11 mouse cellular contexts compared by ENCODE assay signal in genomic region chr3:37874346-37874745, GRCm38 (mm10).
A peak's percentile ranks its signal among the peaks of the same experiment; 100 is the strongest.
DNase-seq lines count a peak whose midpoint lies in the region; ATAC-seq and TF ChIP-seq lines count a peak whose summit lies in the region.
"Had no signal": no experiment of that assay in that cellular context is flagged by ENCODE, and none has a peak within 500 bp of the region (broad histone marks: within the 10 kb centered on the region; RNA-seq: fewer than 3 reads in every experiment).

No protein-coding gene starts in this region.

- no peaks in the 10 kb centered on the region for H3K9me3 ChIP-seq in heart, embryonic 15.5 days (replicated peaks)
- no peaks in the 10 kb centered on the region for H3K9me3 ChIP-seq in lung, postnatal 0 days (ENCODE audit: low read length)
- H3K9me3 ChIP-seq in intestine, embryonic 16.5 days (ENCODE audit: control insufficient read depth, low read length), result no peaks in the 10 kb centered on the region
- H3K9me3 ChIP-seq: liver, embryonic 13.5 days had no signal

- H3K27me3 ChIP-seq in heart, embryonic 15.5 days, result no peaks in the 10 kb centered on the region
- H3K27me3 ChIP-seq in lung, postnatal 0 days (replicated peaks; ENCODE audit: insufficient read depth, low read length), result no peaks in the 10 kb centered on the region
- H3K27me3 ChIP-seq in intestine, embryonic 16.5 days (replicated peaks; ENCODE audit: control insufficient read depth, insufficient read depth, low read length), result no peaks in the 10 kb centered on the region
- H3K27me3 ChIP-seq in thymus, adult 2 months (ENCODE audit: control insufficient read depth, insufficient read depth, low read length), result no peaks in the 10 kb centered on the region
- H3K27me3 ChIP-seq: liver, embryonic 13.5 days had no signal

- TF ChIP-seq EP300 in lung, postnatal 0 days (IDR thresholded peaks at IDR 0.05), result no peak

- peaks cover 24% of the 10 kb centered on the region for H3K4me1 ChIP-seq in heart, embryonic 15.5 days (replicated peaks)
- H3K4me1 ChIP-seq in lung, postnatal 0 days (ENCODE audit: insufficient read depth, low read depth, low read length), result peaks cover 10% of the 10 kb centered on the region
- H3K4me1 ChIP-seq in intestine, embryonic 16.5 days (ENCODE audit: control insufficient read depth, insufficient read depth, low read length), result peaks cover 9% of the 10 kb centered on the region; the same call in 1 of the 2 replicates
- no peaks in the 10 kb centered on the region for H3K4me1 ChIP-seq in thymus, adult 2 months (replicated peaks; ENCODE audit: control insufficient read depth, insufficient read depth, low read length)
- H3K4me1 ChIP-seq: liver, embryonic 13.5 days had no signal

- no peak overlapping the region for H3K9ac ChIP-seq in heart, embryonic 15.5 days
- H3K9ac ChIP-seq in lung, postnatal 0 days (replicated peaks; ENCODE audit: low read depth), result no peak overlapping the region
- no peak overlapping the region for H3K9ac ChIP-seq in intestine, embryonic 16.5 days (ENCODE audit: low read depth, low read length)
- H3K9ac ChIP-seq: liver, embryonic 13.5 days had no signal

- no peak for ATAC-seq in heart, embryonic 15.5 days (replicated peaks; ENCODE audit: insufficient number of reproducible peaks, insufficient read depth, low FRiP score, low read depth)
- no peak for ATAC-seq in lung, postnatal 0 days
- ATAC-seq in intestine, embryonic 16.5 days, result no peak

- no peak overlapping the region for H3K4me2 ChIP-seq in heart, embryonic 15.5 days
- H3K4me2 ChIP-seq in lung, postnatal 0 days (replicated peaks; ENCODE audit: low read depth, low read length), result no peak overlapping the region
- no peak overlapping the region for H3K4me2 ChIP-seq in intestine, embryonic 16.5 days (ENCODE audit: low read depth, low read length)
- H3K4me2 ChIP-seq: liver, embryonic 13.5 days had no signal

- DNase-seq in heart, postnatal 4 days, result no peak
- DNase-seq in lung, postnatal 0 days (ENCODE audit: low spot score), result peak; percentile 37
- DNase-seq in lung, postnatal 36 days, result no peak
- no peak for DNase-seq in thymus, adult 2 months
- no peak for DNase-seq in left cerebral cortex, postnatal 36 days (ENCODE audit: low spot score in 2 of 2)
- DNase-seq: cerebellum, postnatal 36 days; liver, embryonic 13.5 days; thymus, adult 18-20 months had no signal

- intact Hi-C loops in left cerebral cortex, postnatal 36 days (cut with DNase I), result no loop called here

- no peak for TF ChIP-seq POLR2A in thymus, adult 2 months (IDR thresholded peaks at IDR 0.05; ENCODE audit: control insufficient read depth, extremely low read depth, insufficient read depth, low read length, poor library complexity)

- no peak for TF ChIP-seq CTCF in lung, postnatal 0 days (IDR thresholded peaks at IDR 0.05)
- TF ChIP-seq CTCF in thymus, adult 2 months (IDR thresholded peaks at IDR 0.05; ENCODE audit: borderline replicate concordance, control insufficient read depth, extremely low read depth, insufficient read depth, low read length, poor library complexity), result no peak

- no peak overlapping the region for H3K4me3 ChIP-seq in heart, embryonic 15.5 days
- no peak overlapping the region for H3K4me3 ChIP-seq in lung, postnatal 0 days (ENCODE audit: low read depth, low read length)
- no peak overlapping the region for H3K4me3 ChIP-seq in intestine, embryonic 16.5 days (ENCODE audit: low read length)
- no peak overlapping the region for H3K4me3 ChIP-seq in thymus, adult 2 months (ENCODE audit: control insufficient read depth, insufficient read depth, low read length)
- H3K4me3 ChIP-seq: erythroblast, embryonic 14.5 days; liver, embryonic 13.5 days had no signal

- peak overlapping the region; percentile 97 for H3K27ac ChIP-seq in heart, embryonic 15.5 days
- peak overlapping the region; percentile 94 for H3K27ac ChIP-seq in lung, postnatal 0 days (ENCODE audit: low read length)
- H3K27ac ChIP-seq in intestine, embryonic 16.5 days (ENCODE audit: low read length), result peak overlapping the region; percentile 92
- H3K27ac ChIP-seq in thymus, adult 2 months (ENCODE audit: control insufficient read depth, insufficient read depth, low read length), result no peak overlapping the region
- H3K27ac ChIP-seq: liver, embryonic 13.5 days had no signal

- WGBS in heart, embryonic 15.5 days, result 64% methylated on average over 1 of the region's 1 CpGs
- 38% methylated on average over 1 of the region's 1 CpGs for WGBS in lung, postnatal 0 days
- WGBS in intestine, embryonic 16.5 days, result 86% methylated on average over 1 of the region's 1 CpGs
- WGBS in thymus, adult 2 months, result 98% methylated on average over 1 of the region's 1 CpGs

- no peaks in the 10 kb centered on the region for H3K36me3 ChIP-seq in heart, embryonic 15.5 days
- H3K36me3 ChIP-seq in lung, postnatal 0 days (ENCODE audit: insufficient read depth, low read length), result no peaks in the 10 kb centered on the region
- no peaks in the 10 kb centered on the region for H3K36me3 ChIP-seq in intestine, embryonic 16.5 days (ENCODE audit: control insufficient read depth, insufficient read depth, low read length)
- H3K36me3 ChIP-seq in thymus, adult 2 months (ENCODE audit: control insufficient read depth, insufficient read depth, low read length), result no peaks in the 10 kb centered on the region
- H3K36me3 ChIP-seq: liver, embryonic 13.5 days had no signal
